Mouse (Mus musculus): ENCODE data around the gene Spata18.

DNA sequence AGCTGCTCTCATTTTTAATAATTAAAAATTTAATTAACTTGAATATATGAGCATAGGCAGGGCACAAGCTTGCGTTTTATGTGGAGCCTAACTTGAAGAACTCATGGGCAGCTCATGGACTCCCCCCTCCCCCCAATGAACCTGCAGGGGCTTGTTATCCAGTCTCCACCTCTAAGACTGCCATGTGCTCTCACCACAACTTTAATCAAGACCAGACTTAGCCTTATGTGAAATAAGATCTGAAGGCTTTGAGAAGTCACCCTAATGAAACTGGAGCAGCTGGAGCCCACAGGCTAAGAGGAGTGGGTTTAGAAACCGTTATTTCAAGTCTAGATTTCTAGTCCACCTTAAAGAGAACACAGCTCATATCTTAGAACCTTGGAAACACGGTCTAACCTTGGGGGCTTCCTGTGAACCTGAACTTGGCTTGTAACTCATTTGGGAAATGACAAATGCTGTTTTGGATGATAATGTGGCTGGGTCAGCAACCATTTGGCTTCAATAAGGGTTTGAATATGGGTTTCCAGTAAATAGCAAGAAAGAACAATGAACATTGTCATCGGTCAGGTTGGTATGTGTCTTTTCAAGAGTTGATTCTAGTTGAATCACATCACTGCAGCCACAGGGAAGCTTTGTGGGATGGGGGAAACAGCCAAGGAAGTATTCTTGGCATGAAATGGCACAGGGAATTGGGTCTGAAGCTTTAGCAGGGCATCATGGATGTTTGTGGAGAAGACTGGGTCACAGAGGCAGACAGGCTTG is 43.3 kb downstream of the Spata18 start:
- no peak for TF ChIP-seq POLR2A (IDR thresholded peaks at IDR 0.05; ENCODE audit: low read depth, low read length)
- TF ChIP-seq CTCF (conservative IDR thresholded peaks at IDR 0.05; ENCODE audit: insufficient read depth, insufficient read length, low read depth, low read length) = no peak
